Comparison of ENCODE assay signal across 12 mouse cellular contexts in genomic region chr12:99789283-99789960, GRCm38 (mm10).
DNase-seq lines count a peak whose midpoint lies in the region; ATAC-seq and TF ChIP-seq lines count a peak whose summit lies in the region.
"Had no signal": no experiment of that assay in that cellular context is flagged by ENCODE, and none has a peak within 500 bp of the region (broad histone marks: within the 10 kb centered on the region; RNA-seq: fewer than 3 reads in every experiment).

No protein-coding gene starts in this region.

- TF ChIP-seq CTCF in gastrocnemius, adult 2 months (IDR thresholded peaks at IDR 0.05): no peak

- no peak overlapping the region for H3K4me3 ChIP-seq in gastrocnemius, adult 2 months
- H3K4me3 ChIP-seq in midbrain, embryonic 13.5 days (replicated peaks): no peak overlapping the region
- H3K4me3 ChIP-seq in kidney, embryonic 15.5 days (replicated peaks): no peak overlapping the region
- H3K4me3 ChIP-seq: heart, embryonic 13.5 days; liver, embryonic 13.5 days had no signal

- H3K4me1 ChIP-seq in midbrain, embryonic 13.5 days (replicated peaks): peaks cover 13% of the 10 kb centered on the region
- H3K4me1 ChIP-seq in kidney, embryonic 15.5 days: peaks cover 16% of the 10 kb centered on the region
- H3K4me1 ChIP-seq: liver, embryonic 13.5 days had no signal

- no peak overlapping the region; the same call in 1 of the 2 replicates for H3K27ac ChIP-seq in gastrocnemius, adult 2 months
- H3K27ac ChIP-seq in midbrain, embryonic 13.5 days: no peak overlapping the region
- H3K27ac ChIP-seq in kidney, embryonic 15.5 days: no peak overlapping the region
- H3K27ac ChIP-seq: heart, embryonic 13.5 days; kidney, postnatal 0 days; liver, embryonic 13.5 days had no signal

- H3K27me3 ChIP-seq in midbrain, embryonic 13.5 days: no peaks in the 10 kb centered on the region
- no peaks in the 10 kb centered on the region for H3K27me3 ChIP-seq in kidney, embryonic 15.5 days
- H3K27me3 ChIP-seq: heart, embryonic 13.5 days; liver, embryonic 13.5 days had no signal

- no peaks in the 10 kb centered on the region for H3K9me3 ChIP-seq in midbrain, embryonic 13.5 days
- no peaks in the 10 kb centered on the region for H3K9me3 ChIP-seq in kidney, embryonic 15.5 days (replicated peaks)
- H3K9me3 ChIP-seq: heart, embryonic 13.5 days; liver, embryonic 13.5 days had no signal

- DNase-seq in gastrocnemius, adult 2 months: peak; percentile 19
- no peak for DNase-seq in gastrocnemius, postnatal 14 days
- peak; percentile 88 for DNase-seq in A20 (ENCODE audit: low read depth, low spot score)
- peak; percentile 33 for DNase-seq in heart, adult 8-10 months (ENCODE audit: low spot score)
- no peak for DNase-seq in neural tube, embryonic 10.5 days (ENCODE audit: extremely low spot score, low spot score)
- DNase-seq: cerebellum, postnatal 36 days; liver, embryonic 13.5 days had no signal

- 84% methylated on average over 5 of the region's 5 CpGs for WGBS in midbrain, embryonic 13.5 days
- 46% methylated on average over 5 of the region's 5 CpGs for WGBS in kidney, embryonic 15.5 days

- no peaks in the 10 kb centered on the region for H3K36me3 ChIP-seq in midbrain, embryonic 13.5 days
- no peaks in the 10 kb centered on the region for H3K36me3 ChIP-seq in kidney, embryonic 15.5 days
- H3K36me3 ChIP-seq: heart, embryonic 13.5 days; liver, embryonic 13.5 days had no signal

- intact Hi-C loops in gastrocnemius, adult 2 months (cut with DNase I): no loop called here
- intact Hi-C loops in gastrocnemius, postnatal 14 days (cut with DNase I; ENCODE audit: low total_unique reads): no loop called here

- no peak overlapping the region for H3K4me2 ChIP-seq in midbrain, embryonic 13.5 days (replicated peaks)
- H3K4me2 ChIP-seq in kidney, embryonic 15.5 days: no peak overlapping the region
- H3K4me2 ChIP-seq: heart, embryonic 13.5 days; liver, embryonic 13.5 days had no signal

- no peak overlapping the region for H3K9ac ChIP-seq in midbrain, embryonic 13.5 days (replicated peaks)
- H3K9ac ChIP-seq in kidney, embryonic 15.5 days: no peak overlapping the region
- H3K9ac ChIP-seq: heart, embryonic 13.5 days; liver, embryonic 13.5 days had no signal

- ATAC-seq in megakaryocyte progenitor cell, adult 5-6 weeks (replicated peaks; ENCODE audit: poor library complexity): peak; percentile 92
- ATAC-seq in midbrain, embryonic 13.5 days: no peak
- ATAC-seq in kidney, embryonic 15.5 days (replicated peaks; ENCODE audit: low FRiP score): no peak

Comparison
In these comparisons a context has a peak if more than half of its experiments do, and no peak if none do; other contexts are left out.
1. DNase-seq: peak in gastrocnemius, adult 2 months (single experiment), A20 (single experiment) and heart, adult 8-10 months (single experiment); none in gastrocnemius, postnatal 14 days (single experiment) and neural tube, embryonic 10.5 days (single experiment).